Mouse (Mus musculus) fibroblast of lung, adult 2 months (primary cell): Measurements from ENCODE around the gene Dnaic2.

ENCODE experiments used
- DNase-seq: peaks from one replicate; pipeline ENCODE4 v3.0.0-alpha.2; 2011; ENCODE audit warnings: low read depth

The Dnaic2 gene

GRCm38 (mm10) chr11:114798624-114799023 lies 71.4 kb downstream of the Dnaic2 start, which contains the start of gene Gpr142:
TSS of gene Gpr142 (plus strand) at chr11:114798924.
- DNase-seq, result no peak

- DNase-seq, result no peak
Observed at GRCm38 (mm10) chr11:114801906-114802305, 74.7 kb downstream of the Dnaic2 start.

DNA sequence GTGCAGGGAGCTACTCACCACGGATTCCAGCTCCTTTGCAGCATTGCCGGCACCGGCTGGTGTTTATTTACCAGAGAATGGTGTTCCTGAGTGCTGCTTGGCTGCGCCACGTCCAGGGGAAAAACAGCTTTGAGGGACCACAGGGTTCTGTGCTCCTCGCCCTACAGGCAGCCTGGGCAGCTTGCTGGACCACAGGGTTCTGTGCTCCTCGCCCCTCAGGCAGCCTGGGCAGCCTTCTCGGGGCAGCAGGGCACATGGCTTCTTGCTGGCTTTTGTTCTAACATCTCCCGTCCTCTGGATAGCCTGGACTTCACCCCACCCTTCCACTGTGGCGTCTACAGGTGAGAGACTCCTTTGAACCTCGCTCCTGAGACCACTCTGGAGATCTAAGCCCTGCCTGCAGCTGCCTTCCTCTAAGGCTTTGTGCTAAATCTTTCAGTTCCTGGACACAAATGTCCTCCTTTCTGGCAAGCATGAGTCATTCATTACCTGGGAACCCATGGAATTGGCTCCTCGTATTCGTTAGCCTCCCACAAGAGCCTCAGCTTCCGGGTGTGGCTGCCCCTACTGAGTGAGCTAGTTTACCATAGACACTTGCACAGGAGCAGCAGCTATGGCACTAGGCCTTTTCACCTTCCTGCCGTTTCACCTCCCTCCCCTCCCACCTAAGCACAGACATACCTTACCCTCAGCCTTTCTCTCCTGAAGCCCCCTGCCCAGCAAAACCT lies 75.5 kb downstream of the Dnaic2 start:
- no peak for DNase-seq

DNA sequence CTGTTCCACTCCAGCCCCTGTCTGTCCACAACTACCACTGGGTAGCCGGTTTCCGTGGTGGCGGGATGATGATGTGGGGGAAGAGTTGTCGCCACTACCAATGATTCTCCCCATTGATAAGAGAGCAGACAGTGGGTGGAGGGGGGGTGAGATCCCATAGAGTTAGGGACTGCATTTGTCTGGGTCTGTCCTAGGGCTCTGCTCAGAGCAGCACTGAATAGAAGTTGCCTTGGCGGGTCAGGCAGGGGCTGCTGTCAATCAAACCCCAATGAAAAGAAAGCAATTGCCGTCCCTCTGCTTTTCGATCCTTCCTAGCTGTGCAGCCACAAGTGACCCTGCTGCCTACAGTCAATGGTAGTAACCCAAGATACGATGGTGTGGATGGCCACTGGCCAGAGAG lies 76.8 kb downstream of the Dnaic2 start:
- no peak for DNase-seq

GRCm38 (mm10) chr11:114807025-114807424 lies 79.8 kb downstream of the Dnaic2 start:
- no peak for DNase-seq
